Mouse (Mus musculus) embryonic facial prominence, embryonic 13.5 days (tissue): Measurements from ENCODE around the gene Kmt2d. TPM values are rescaled to one million over a fixed set of nuclear protein-coding genes. Genes with fewer than 3 reads are reported as not detected.
"Not testable (repeated sequence)": the region's sequence is repeated elsewhere in the genome, so short reads cannot be mapped to it uniquely, and the experiment has no call there.

Experiments
- ATAC-seq: fragments of 200-750 bp; cut with Nextera tagmentation; 2 replicates; pipeline ENCODE4 v1.8.0; 2017; ENCODE audit warnings: low read depth; ENCODE audit not compliant: insufficient number of reproducible peaks, insufficient read depth, low FRiP score, low TSS enrichment
- H3K27ac ChIP-seq: fragments of 300-500 bp; sonication (generic); 2 replicates; pipeline ENCODE4 v1.5.1; 2015; ENCODE audit warnings: moderate library complexity, mild to moderate bottlenecking, inconsistent platforms
- H3K27me3 ChIP-seq: fragments of 300-500 bp; sonication (generic); 2 replicates; pipeline ENCODE4 v1.6.1; 2015; ENCODE audit warnings: mild to moderate bottlenecking, inconsistent platforms
- H3K36me3 ChIP-seq: fragments of 300-500 bp; sonication (generic); 2 replicates; pipeline ENCODE4 v1.6.1; 2015; ENCODE audit warnings: mild to moderate bottlenecking, inconsistent platforms
- H3K4me1 ChIP-seq: fragments of 300-500 bp; sonication (generic); 2 replicates; pipeline ENCODE4 v1.6.1; 2015; ENCODE audit warnings: inconsistent platforms
- H3K4me2 ChIP-seq: fragments of 300-500 bp; sonication (generic); 2 replicates; pipeline ENCODE4 v1.6.1; 2015; ENCODE audit warnings: moderate library complexity, mild to moderate bottlenecking, inconsistent platforms
- H3K4me3 ChIP-seq: fragments of 300-500 bp; sonication (generic); 2 replicates; pipeline ENCODE4 v1.5.1; 2015; ENCODE audit warnings: mild to moderate bottlenecking, inconsistent platforms
- H3K9ac ChIP-seq: fragments of 300-500 bp; sonication (generic); 2 replicates; pipeline ENCODE4 v1.6.1; 2015; ENCODE audit warnings: mild to moderate bottlenecking, inconsistent platforms
- H3K9me3 ChIP-seq: fragments of 300-500 bp; sonication (generic); 2 replicates; pipeline ENCODE4 v1.6.1; 2016; ENCODE audit warnings: inconsistent platforms
- WGBS: fragments of 180-500 bp; shearing (Covaris S2); methylation state at CpG from one replicate; pipeline ENCODE4 v1.1.7; 2015; ENCODE audit warnings: mixed read lengths; 5-methylcytosine and 5-hydroxymethylcytosine counted together
- polyA plus RNA-seq: library from polyadenylated mRNA; unstranded; fragments of >200 nt; fragmentation: Nextera tagmentation; extraction: Ambion mirVana; gene quantifications from 2 replicates; pipeline ENCODE4 v1.2.1, GENCODE M21; 2015

Gene Kmt2d
- 14.4 and 15.2 TPM in 2 replicates for polyA plus RNA-seq

DNA sequence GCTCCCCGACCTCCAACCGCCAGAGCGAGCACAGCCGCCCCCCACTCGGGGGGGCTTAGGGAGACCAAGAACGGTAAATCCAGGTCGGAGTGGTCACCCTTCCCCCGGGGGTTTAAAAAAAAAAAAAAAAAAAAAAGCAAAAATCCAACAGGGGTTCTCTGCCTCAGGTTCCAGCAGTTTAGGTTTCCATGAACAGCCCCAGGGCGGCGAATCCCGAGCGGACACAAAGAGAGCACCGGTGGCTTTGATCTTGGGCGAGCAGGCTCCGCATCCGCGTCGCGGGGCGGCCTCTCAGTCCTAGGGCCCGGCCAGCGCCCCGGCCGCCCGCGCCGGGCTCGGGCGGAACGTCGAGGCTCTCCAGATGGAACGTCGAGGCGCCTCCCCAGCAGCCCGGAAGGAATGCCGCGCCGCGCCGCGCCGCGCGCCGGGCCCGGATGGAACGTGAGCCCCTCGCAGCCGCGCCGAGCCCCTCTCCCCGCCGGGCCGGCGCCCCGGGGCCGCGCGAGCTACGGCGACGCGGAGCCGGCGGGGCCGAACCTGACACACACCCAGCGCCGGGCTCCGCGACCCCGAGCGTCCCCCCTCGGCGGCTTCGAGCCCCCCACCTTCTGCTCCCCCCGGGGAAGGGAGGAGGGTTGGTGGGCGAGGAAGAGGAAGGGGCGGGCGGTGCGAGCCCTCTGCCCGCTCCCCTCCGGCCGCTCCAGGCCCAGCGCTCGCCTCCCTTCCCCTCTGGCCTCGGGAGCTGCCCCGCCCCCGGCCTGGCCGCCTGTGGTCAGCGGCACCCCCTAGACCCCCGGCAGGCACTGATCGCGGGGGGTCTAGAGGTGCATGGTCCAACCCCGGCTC, at the start of gene Kmt2d:
Gene Kmt2d, minus strand, starts transcription at position 135 of the 846 bp plus-strand sequence.
- H3K9me3 ChIP-seq = no peaks in the 10 kb centered on the region
- no peaks in the 10 kb centered on the region for H3K27me3 ChIP-seq
- peak within 1 kb of the TSS; percentile 97 for H3K4me2 ChIP-seq
- H3K9ac ChIP-seq = peak within 1 kb of the TSS; percentile 100
- peak; percentile 57 for ATAC-seq
- H3K4me3 ChIP-seq = peak within 1 kb of the TSS; percentile 99
- 0% methylated on average over 64 of the region's 94 CpGs for WGBS
- peak within 1 kb of the TSS; percentile 99 for H3K27ac ChIP-seq
- H3K4me1 ChIP-seq = peaks cover 41% of the 10 kb centered on the region
- peaks cover 5% of the 10 kb centered on the region for H3K36me3 ChIP-seq

DNA sequence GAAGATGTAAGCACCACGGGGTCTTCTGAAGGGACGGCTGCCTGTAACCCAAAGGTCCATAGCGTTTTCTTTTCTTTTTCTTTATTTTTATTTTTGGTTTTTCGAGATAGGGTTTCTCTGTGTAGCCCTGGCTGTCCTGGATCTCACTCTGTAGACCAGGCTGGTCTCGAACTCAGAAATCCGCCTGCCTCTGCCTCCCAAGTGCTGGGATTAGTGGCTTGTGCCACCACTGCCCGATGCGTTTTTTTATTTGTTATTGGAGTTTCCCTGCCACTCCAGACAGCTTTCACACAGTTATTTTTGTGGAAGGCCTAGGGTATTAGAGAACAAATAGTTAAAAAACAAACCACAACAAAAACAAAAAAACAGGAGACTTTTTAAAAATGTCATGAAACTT, 47.5 kb upstream of the Kmt2d start:
- Histone ChIP-seq H3K4me1 (peaks cover 20% of the 10 kb centered on the region), H3K36me3 (peaks cover 18% of the 10 kb centered on the region), H3K4me3 (peak overlapping the region; percentile 84), H3K9ac (peak overlapping the region; percentile 70), H3K4me2 (peak overlapping the region; percentile 80), H3K27ac (peak overlapping the region; percentile 76; the same call in 1 of the 2 replicates)
- H3K9me3 ChIP-seq, H3K27me3 ChIP-seq, ATAC-seq: not testable (repeated sequence)
- WGBS = 23% methylated on average over 8 of the region's 8 CpGs

DNA sequence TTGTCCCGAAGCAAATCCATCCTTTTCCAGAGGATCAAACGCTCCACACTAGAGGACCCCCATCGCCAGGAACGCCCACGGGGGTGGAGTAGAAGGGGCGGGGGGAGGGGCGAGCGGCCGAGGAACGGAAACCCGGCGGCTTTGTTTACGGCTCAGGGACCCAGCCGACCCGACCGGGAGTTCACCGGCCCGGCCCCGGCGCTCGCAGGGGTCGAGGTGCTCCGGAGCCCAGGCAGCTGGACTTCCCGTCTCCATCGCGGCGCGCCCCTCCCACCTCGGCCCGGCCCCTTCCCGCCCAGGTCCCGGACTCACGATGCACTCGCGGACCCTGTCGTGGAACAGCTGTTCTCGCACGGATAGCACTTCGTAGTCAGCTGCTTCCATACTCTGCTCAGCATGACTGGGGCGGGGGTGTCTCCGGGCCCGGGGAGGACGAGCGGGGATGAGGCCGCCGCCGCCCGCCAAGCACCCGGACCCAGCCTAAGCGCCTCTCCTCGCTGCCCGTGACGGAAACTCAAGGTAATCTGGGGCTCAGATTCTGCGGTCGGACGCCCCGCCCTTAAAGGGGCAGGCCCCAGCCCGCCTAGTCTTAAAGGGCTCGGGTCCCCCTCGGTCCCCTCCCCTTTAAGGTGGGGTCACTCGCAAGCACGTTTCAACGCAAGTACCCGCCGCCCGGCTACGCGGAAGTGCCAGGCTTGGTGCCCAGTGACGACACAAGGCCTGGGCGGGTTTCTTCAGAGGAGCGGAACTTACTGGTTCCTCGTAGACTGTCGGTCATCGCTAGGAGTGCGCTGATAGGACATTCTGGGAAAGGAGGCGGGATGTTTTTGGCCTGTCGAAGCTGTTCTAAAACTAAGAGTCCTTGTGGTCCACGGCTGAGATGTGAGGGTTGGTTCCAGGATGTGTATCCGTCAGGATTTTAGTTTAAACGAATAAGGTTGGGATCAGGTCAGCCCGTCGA, 46.8 kb upstream of the Kmt2d start, which contains the start of gene Lmbr1l:
Gene Lmbr1l, minus strand, starts transcription at position 694 of the 961 bp plus-strand sequence.
- Histone ChIP-seq H3K27me3 (no peaks in the 10 kb centered on the region), H3K4me3 (peak within 1 kb of the TSS; percentile 84), H3K4me1 (peaks cover 20% of the 10 kb centered on the region), H3K4me2 (peak within 1 kb of the TSS; percentile 80), H3K9me3 (no peaks in the 10 kb centered on the region), H3K9ac (peak within 1 kb of the TSS; percentile 90), H3K36me3 (peaks cover 25% of the 10 kb centered on the region), H3K27ac (peak within 1 kb of the TSS; percentile 98)
- ATAC-seq = peak; percentile 95
- under 1% methylated on average over 82 of the region's 82 CpGs for WGBS

DNA sequence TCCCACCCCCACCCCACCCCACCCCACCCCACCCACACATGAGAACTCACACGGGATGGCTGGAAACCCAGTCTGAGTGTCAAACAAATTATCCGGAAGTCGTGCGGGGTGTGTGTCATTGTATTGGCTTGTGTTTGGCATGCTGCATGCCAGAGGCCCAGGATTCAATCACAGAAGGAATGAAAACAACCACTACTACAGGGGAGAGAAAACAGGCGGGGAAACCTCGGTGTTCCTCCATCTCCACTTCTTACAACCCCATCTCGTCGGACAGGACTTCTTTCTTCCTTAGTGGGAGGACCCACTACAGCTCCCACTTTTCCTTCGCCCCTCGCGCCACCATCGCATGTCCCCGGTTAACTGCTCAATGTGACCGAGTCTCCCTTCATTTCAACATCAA, 46.1 kb upstream of the Kmt2d start:
- Histone ChIP-seq H3K36me3 (peaks cover 32% of the 10 kb centered on the region), H3K4me3 (peak overlapping the region; percentile 84), H3K4me2 (peak overlapping the region; percentile 80), H3K4me1 (peaks cover 20% of the 10 kb centered on the region), H3K27me3 (no peaks in the 10 kb centered on the region), H3K9me3 (no peaks in the 10 kb centered on the region), H3K9ac (peak overlapping the region; percentile 90), H3K27ac (peak overlapping the region; percentile 98)
- no peak for ATAC-seq
- 0% methylated on average over 14 of the region's 14 CpGs for WGBS

GRCm38 (mm10) chr15:98916016-98916415, 45.0 kb upstream of the Kmt2d start:
- no peaks in the 10 kb centered on the region for H3K27me3 ChIP-seq
- no peak for ATAC-seq
- 91% methylated on average over 4 of the region's 4 CpGs for WGBS
- H3K27ac ChIP-seq = no peak overlapping the region
- H3K4me2 ChIP-seq = peak overlapping the region; percentile 80
- peak overlapping the region; percentile 90 for H3K9ac ChIP-seq
- H3K4me1 ChIP-seq = peaks cover 20% of the 10 kb centered on the region
- peak overlapping the region; percentile 84; the same call in 1 of the 2 replicates for H3K4me3 ChIP-seq
- H3K9me3 ChIP-seq = no peaks in the 10 kb centered on the region
- H3K36me3 ChIP-seq = peaks cover 43% of the 10 kb centered on the region

DNA sequence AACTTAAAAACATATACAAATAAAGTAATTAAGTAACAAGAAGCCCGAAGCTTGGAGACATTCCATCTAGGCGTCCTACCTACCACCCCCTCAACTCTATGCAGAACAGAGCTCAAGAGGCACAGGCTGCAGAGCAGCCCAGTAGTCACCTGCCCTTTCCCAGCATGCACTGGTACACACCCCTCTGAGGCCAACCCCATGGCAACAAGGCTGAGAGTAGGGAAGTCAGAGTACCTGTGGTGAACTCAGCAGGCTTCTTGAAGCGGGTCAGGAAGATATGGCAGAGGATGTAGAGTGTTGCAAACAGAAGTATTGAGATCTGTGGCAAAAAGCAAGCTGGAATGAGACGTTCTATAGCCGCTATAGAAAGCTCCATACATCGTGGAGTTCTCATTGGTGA, 43.9 kb upstream of the Kmt2d start:
- Histone ChIP-seq H3K4me3 (no peak overlapping the region), H3K4me1 (peaks cover 20% of the 10 kb centered on the region), H3K4me2 (no peak overlapping the region), H3K9ac (no peak overlapping the region), H3K9me3 (no peaks in the 10 kb centered on the region), H3K36me3 (peaks cover 54% of the 10 kb centered on the region), H3K27ac (no peak overlapping the region), H3K27me3 (no peaks in the 10 kb centered on the region)
- ATAC-seq = no peak
- 94% methylated on average over 6 of the region's 6 CpGs for WGBS

DNA sequence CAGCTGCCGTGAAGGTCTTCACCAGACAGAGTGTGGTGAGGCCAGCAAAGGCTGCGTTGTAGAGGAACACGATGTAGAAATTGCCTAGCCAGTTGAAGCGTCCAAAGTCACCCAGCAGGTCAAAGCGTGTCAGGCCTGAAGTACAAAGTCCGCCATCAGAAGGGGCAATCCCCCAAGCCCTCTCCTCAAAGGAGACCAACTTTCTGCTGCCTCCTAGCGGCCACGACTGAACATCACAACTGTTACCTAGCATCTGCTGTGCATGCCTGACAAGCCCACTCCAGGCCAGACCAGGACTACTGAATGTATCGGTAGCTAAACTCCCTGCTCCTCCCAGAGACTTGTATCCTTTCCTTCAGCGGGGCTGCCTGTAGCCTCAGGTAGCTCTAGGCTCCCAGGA, 33.7 kb upstream of the Kmt2d start:
- Histone ChIP-seq H3K27me3 (peaks cover 11% of the 10 kb centered on the region), H3K4me2 (no peak overlapping the region), H3K9me3 (no peaks in the 10 kb centered on the region), H3K4me3 (no peak overlapping the region), H3K27ac (no peak overlapping the region), H3K9ac (no peak overlapping the region), H3K4me1 (no peaks in the 10 kb centered on the region), H3K36me3 (peaks cover 67% of the 10 kb centered on the region)
- ATAC-seq = no peak
- 27% methylated on average over 10 of the region's 10 CpGs for WGBS

GRCm38 (mm10) chr15:98902600-98902999, 31.6 kb upstream of the Kmt2d start:
- Histone ChIP-seq H3K4me1 (peaks cover 12% of the 10 kb centered on the region), H3K36me3 (peaks cover 46% of the 10 kb centered on the region), H3K4me2 (no peak overlapping the region), H3K9me3 (no peaks in the 10 kb centered on the region), H3K27me3 (peaks cover 32% of the 10 kb centered on the region), H3K27ac (no peak overlapping the region), H3K9ac (no peak overlapping the region), H3K4me3 (no peak overlapping the region)
- 93% methylated on average over 2 of the region's 2 CpGs for WGBS
- ATAC-seq = no peak

GRCm38 (mm10) chr15:98901530-98901929, 30.5 kb upstream of the Kmt2d start:
- H3K9me3 ChIP-seq = no peaks in the 10 kb centered on the region
- H3K9ac ChIP-seq = no peak overlapping the region
- no peak for ATAC-seq
- H3K27ac ChIP-seq = no peak overlapping the region
- no peak overlapping the region for H3K4me3 ChIP-seq
- H3K4me1 ChIP-seq = peaks cover 14% of the 10 kb centered on the region
- peaks cover 43% of the 10 kb centered on the region for H3K27me3 ChIP-seq
- WGBS = 67% methylated on average over 1 of the region's 1 CpGs
- peaks cover 36% of the 10 kb centered on the region for H3K36me3 ChIP-seq
- H3K4me2 ChIP-seq = no peak overlapping the region

DNA sequence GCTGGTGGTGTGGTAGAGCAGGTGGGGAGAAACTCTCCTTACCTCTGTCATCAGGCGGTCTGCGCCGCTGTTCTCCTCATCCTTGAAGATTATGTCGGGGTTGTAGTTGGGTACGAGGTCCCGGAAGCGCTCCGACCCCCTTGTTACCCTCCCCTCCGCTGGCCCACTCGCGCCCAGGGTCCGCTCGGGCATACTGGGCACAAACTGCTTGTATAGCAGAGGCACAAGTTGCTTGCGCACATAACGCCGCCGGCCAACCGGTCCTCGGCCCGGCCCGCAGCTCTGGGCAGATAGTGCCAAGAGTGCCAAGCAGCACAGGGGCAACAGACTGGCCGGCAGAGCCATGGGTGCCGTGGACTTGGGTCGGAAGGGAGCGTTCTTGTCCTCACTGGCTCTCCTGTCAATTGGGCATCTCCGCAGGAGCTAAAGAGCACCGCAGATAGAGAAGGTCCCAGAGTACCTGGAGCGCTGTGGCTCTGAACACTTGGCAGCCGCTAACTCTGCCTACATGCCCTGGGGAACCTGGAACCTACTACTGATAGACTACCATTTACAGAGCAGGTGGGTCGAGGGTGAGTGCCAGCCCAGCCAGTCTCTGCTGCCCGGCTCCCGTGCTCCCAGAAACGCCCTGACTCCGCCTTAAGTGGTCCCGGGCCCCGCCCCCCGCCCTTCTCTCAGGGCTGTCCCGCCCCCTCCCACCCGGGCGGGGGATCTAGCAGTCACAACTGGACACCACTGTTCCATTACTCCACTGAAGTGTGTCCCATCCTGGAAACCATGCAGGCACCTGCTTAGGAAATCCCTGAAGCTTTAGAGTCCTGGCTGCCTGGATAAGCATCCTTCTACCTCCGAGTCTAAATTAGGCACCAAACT, 27.2 kb upstream of the Kmt2d start, which contains the start of gene Dhh:
Gene Dhh, minus strand, starts transcription at position 613 of the 873 bp plus-strand sequence.
- Histone ChIP-seq H3K27me3 (peaks cover 76% of the 10 kb centered on the region), H3K9me3 (no peaks in the 10 kb centered on the region), H3K4me2 (peak within 1 kb of the TSS; percentile 49), H3K27ac (no peak within 1 kb of the TSS), H3K4me1 (peaks cover 42% of the 10 kb centered on the region), H3K4me3 (peak within 1 kb of the TSS; percentile 27), H3K9ac (peak within 1 kb of the TSS; percentile 52), H3K36me3 (peaks cover 4% of the 10 kb centered on the region)
- under 1% methylated on average over 41 of the region's 41 CpGs for WGBS
- ATAC-seq = no peak
